In genomic region chr13:113865378-113865777, GRCm38 (mm10) we compare ENCODE assay signal across 13 mouse cellular contexts.
A peak's percentile ranks its signal among the peaks of the same experiment; 100 is the strongest.
DNase-seq lines count a peak whose midpoint lies in the region; ATAC-seq and TF ChIP-seq lines count a peak whose summit lies in the region.
"Had no signal": no experiment of that assay in that cellular context is flagged by ENCODE, and none has a peak within 500 bp of the region (broad histone marks: within the 10 kb centered on the region; RNA-seq: fewer than 3 reads in every experiment).

No protein-coding gene starts in this region.

- no peak overlapping the region for H3K27ac ChIP-seq in kidney, embryonic 16.5 days (ENCODE audit: low read length)
- H3K27ac ChIP-seq in hindbrain, embryonic 16.5 days (ENCODE audit: low read depth, low read length) = no peak overlapping the region
- H3K27ac ChIP-seq: embryonic facial prominence, embryonic 15.5 days; hindbrain, embryonic 15.5 days; neural tube, embryonic 12.5 days had no signal

- peak; percentile 21 for DNase-seq in adrenal gland, postnatal 14 days
- DNase-seq in adrenal gland, adult 18-20 months (ENCODE audit: low spot score in 2 of 2) = no peak
- no peak for DNase-seq in kidney, postnatal 25 days
- no peak for DNase-seq in frontal cortex, postnatal 36 days (ENCODE audit: low spot score in 2 of 2)

- 47% methylated on average over 6 of the region's 6 CpGs for WGBS in kidney, embryonic 16.5 days
- 77% methylated on average over 6 of the region's 6 CpGs for WGBS in hindbrain, embryonic 16.5 days

- H3K4me3 ChIP-seq in kidney, embryonic 16.5 days (ENCODE audit: low read length) = no peak overlapping the region
- H3K4me3 ChIP-seq in myocyte = no peak overlapping the region
- H3K4me3 ChIP-seq in hindbrain, embryonic 16.5 days (ENCODE audit: low read length) = no peak overlapping the region
- H3K4me3 ChIP-seq: embryonic facial prominence, embryonic 15.5 days; heart, embryonic 12.5 days; hindbrain, embryonic 15.5 days; neural tube, embryonic 12.5 days had no signal

- H3K9ac ChIP-seq in kidney, embryonic 16.5 days (replicated peaks; ENCODE audit: low read length) = 0 out of 2 replicates have a peak overlapping the region, but pooled peaks have one; percentile 7
- no peak overlapping the region for H3K9ac ChIP-seq in hindbrain, embryonic 16.5 days (ENCODE audit: low read depth, low read length)
- H3K9ac ChIP-seq: embryonic facial prominence, embryonic 15.5 days; heart, embryonic 12.5 days; hindbrain, embryonic 15.5 days; lung, embryonic 14.5 days; neural tube, embryonic 12.5 days had no signal

- ATAC-seq in kidney, embryonic 16.5 days (ENCODE audit: low FRiP score, low TSS enrichment) = no peak
- ATAC-seq in erythroblast, adult 5-6 weeks (replicated peaks; ENCODE audit: low FRiP score, poor library complexity, severe bottlenecking) = 0 out of 2 replicates have a peak, but pooled peaks have one; percentile 11
- ATAC-seq in hindbrain, embryonic 16.5 days = no peak

- H3K79me2 ChIP-seq in myocyte (ENCODE audit: control insufficient read depth, insufficient read depth) = peaks cover 6% of the 10 kb centered on the region

- no peak for TF ChIP-seq POLR2A in myocyte (IDR thresholded peaks at IDR 0.05; ENCODE audit: insufficient read length, low read depth)

- no peaks in the 10 kb centered on the region for H3K36me3 ChIP-seq in kidney, embryonic 16.5 days (ENCODE audit: insufficient read depth, low read length)
- H3K36me3 ChIP-seq in myocyte (ENCODE audit: control insufficient read depth, insufficient read depth) = no peaks in the 10 kb centered on the region
- no peaks in the 10 kb centered on the region for H3K36me3 ChIP-seq in hindbrain, embryonic 16.5 days (ENCODE audit: control insufficient read depth, insufficient read depth, low read length)
- H3K36me3 ChIP-seq: embryonic facial prominence, embryonic 15.5 days; heart, embryonic 12.5 days; hindbrain, embryonic 15.5 days; neural tube, embryonic 12.5 days had no signal

- H3ac ChIP-seq in myocyte (ENCODE audit: control insufficient read depth, insufficient read length) = no peak overlapping the region

- peaks cover 14% of the 10 kb centered on the region for H3K4me1 ChIP-seq in kidney, embryonic 16.5 days (ENCODE audit: insufficient read depth, low read length)
- peaks cover 3% of the 10 kb centered on the region; the same call in 1 of the 2 replicates for H3K4me1 ChIP-seq in hindbrain, embryonic 16.5 days (ENCODE audit: control insufficient read depth, insufficient read depth, low read depth, low read length)
- H3K4me1 ChIP-seq: neural tube, embryonic 12.5 days had no signal

- H3K9me3 ChIP-seq in kidney, embryonic 16.5 days (ENCODE audit: low read length) = no peaks in the 10 kb centered on the region
- no peaks in the 10 kb centered on the region for H3K9me3 ChIP-seq in hindbrain, embryonic 16.5 days (ENCODE audit: control insufficient read depth, low read length)
- H3K9me3 ChIP-seq: embryonic facial prominence, embryonic 15.5 days; heart, embryonic 12.5 days; hindbrain, embryonic 15.5 days; neural tube, embryonic 12.5 days had no signal

- no peak overlapping the region for H3K4me2 ChIP-seq in kidney, embryonic 16.5 days (replicated peaks; ENCODE audit: low read depth, low read length)
- H3K4me2 ChIP-seq in myocyte (ENCODE audit: low read depth) = peak overlapping the region; percentile 13
- H3K4me2 ChIP-seq in hindbrain, embryonic 16.5 days (ENCODE audit: low read length) = no peak overlapping the region
- H3K4me2 ChIP-seq: embryonic facial prominence, embryonic 15.5 days; heart, embryonic 12.5 days; hindbrain, embryonic 15.5 days; lung, embryonic 14.5 days; neural tube, embryonic 12.5 days had no signal

- no peaks in the 10 kb centered on the region for H3K27me3 ChIP-seq in kidney, embryonic 16.5 days (ENCODE audit: insufficient read depth, low read length)
- no peaks in the 10 kb centered on the region for H3K27me3 ChIP-seq in myocyte (ENCODE audit: control insufficient read depth, insufficient read depth, insufficient read length)
- H3K27me3 ChIP-seq in hindbrain, embryonic 16.5 days (replicated peaks; ENCODE audit: control insufficient read depth, insufficient read depth, low read length) = no peaks in the 10 kb centered on the region
- H3K27me3 ChIP-seq: embryonic facial prominence, embryonic 15.5 days; heart, embryonic 12.5 days; hindbrain, embryonic 15.5 days; neural tube, embryonic 12.5 days had no signal

TF ChIP-seq in myocyte, 11 proteins besides CTCF, POLR2A, EP300 and RAD21:
- TF ChIP-seq MYOG (IDR thresholded peaks at IDR 0.05; ENCODE audit: control insufficient read depth in 1 of 3, insufficient read depth in 1 of 3, insufficient read length in 2 of 3, low read depth in 2 of 3) (no peak), TCF12 (IDR thresholded peaks at IDR 0.05; ENCODE audit: insufficient read depth, poor library complexity, severe bottlenecking) (no peak), MAX (IDR thresholded peaks at IDR 0.05; ENCODE audit: low read depth) (no peak), TCF3 (IDR thresholded peaks at IDR 0.05; ENCODE audit: insufficient read length, low read depth) (no peak), SRF (IDR thresholded peaks at IDR 0.05; ENCODE audit: control insufficient read depth, insufficient read length, low read depth) (no peak), MYOD1 (IDR thresholded peaks at IDR 0.05; ENCODE audit: control insufficient read depth in 1 of 3, insufficient read length in 2 of 3, low read depth in 2 of 3) (no peak), E2F4 (IDR thresholded peaks at IDR 0.05; ENCODE audit: insufficient read depth) (no peak), POLR2AphosphoS2 (IDR thresholded peaks at IDR 0.05; ENCODE audit: insufficient read length, low read depth) (no peak), USF1 (IDR thresholded peaks at IDR 0.05; ENCODE audit: low read depth) (no peak), REST (IDR thresholded peaks at IDR 0.05; ENCODE audit: insufficient read depth, insufficient read length) (no peak), CEBPB (IDR thresholded peaks at IDR 0.05; ENCODE audit: insufficient read depth, poor library complexity, severe bottlenecking) (no peak)
